ENCODE assay signal across 16 mouse cellular contexts in genomic region chr1:177605353-177605969, GRCm38 (mm10).
DNase-seq lines count a peak whose midpoint lies in the region; ATAC-seq and TF ChIP-seq lines count a peak whose summit lies in the region.
"Had no signal": no experiment of that assay in that cellular context is flagged by ENCODE, and none has a peak within 500 bp of the region (broad histone marks: within the 10 kb centered on the region; RNA-seq: fewer than 3 reads in every experiment).

No protein-coding gene starts in this region.

- no peaks in the 10 kb centered on the region for H3K9me3 ChIP-seq in heart, embryonic 12.5 days (replicated peaks)
- no peaks in the 10 kb centered on the region for H3K9me3 ChIP-seq in midbrain, embryonic 10.5 days (replicated peaks)
- H3K9me3 ChIP-seq in midbrain, embryonic 15.5 days: no peaks in the 10 kb centered on the region
- H3K9me3 ChIP-seq in forebrain, embryonic 16.5 days (ENCODE audit: control insufficient read depth, low read length): no peaks in the 10 kb centered on the region
- no peaks in the 10 kb centered on the region for H3K9me3 ChIP-seq in stomach, postnatal 0 days (ENCODE audit: control insufficient read depth, low read length)
- H3K9me3 ChIP-seq: embryonic facial prominence, embryonic 15.5 days; hindbrain, embryonic 15.5 days had no signal

- no peaks in the 10 kb centered on the region for H3K36me3 ChIP-seq in heart, embryonic 12.5 days
- no peaks in the 10 kb centered on the region for H3K36me3 ChIP-seq in midbrain, embryonic 10.5 days
- no peaks in the 10 kb centered on the region for H3K36me3 ChIP-seq in midbrain, embryonic 15.5 days (replicated peaks)
- H3K36me3 ChIP-seq in forebrain, embryonic 16.5 days (ENCODE audit: control insufficient read depth, insufficient read depth): no peaks in the 10 kb centered on the region
- H3K36me3 ChIP-seq in stomach, postnatal 0 days (ENCODE audit: control insufficient read depth, insufficient read depth, low read length): no peaks in the 10 kb centered on the region
- H3K36me3 ChIP-seq: embryonic facial prominence, embryonic 15.5 days; hindbrain, embryonic 15.5 days had no signal

- H3K4me1 ChIP-seq in heart, embryonic 12.5 days (replicated peaks): peaks cover 16% of the 10 kb centered on the region
- H3K4me1 ChIP-seq in midbrain, embryonic 10.5 days: peaks cover 22% of the 10 kb centered on the region
- H3K4me1 ChIP-seq in midbrain, embryonic 15.5 days: peaks cover 3% of the 10 kb centered on the region; the same call in 1 of the 2 replicates
- H3K4me1 ChIP-seq in forebrain, embryonic 16.5 days (replicated peaks; ENCODE audit: control insufficient read depth, insufficient read depth, low read length): peaks cover 6% of the 10 kb centered on the region
- H3K4me1 ChIP-seq in stomach, postnatal 0 days (replicated peaks; ENCODE audit: control insufficient read depth, insufficient read depth): no peaks in the 10 kb centered on the region
- H3K4me1 ChIP-seq: embryonic facial prominence, embryonic 15.5 days; hindbrain, embryonic 15.5 days had no signal

- no peak for TF ChIP-seq EP300 in stomach, postnatal 0 days (optimal IDR thresholded peaks at IDR 0.05)

- no peak for TF ChIP-seq CTCF in stomach, postnatal 0 days (IDR thresholded peaks at IDR 0.05; ENCODE audit: low read depth)

- no peak overlapping the region for H3K9ac ChIP-seq in heart, embryonic 12.5 days
- no peak overlapping the region for H3K9ac ChIP-seq in midbrain, embryonic 15.5 days
- no peak overlapping the region for H3K9ac ChIP-seq in forebrain, embryonic 16.5 days (replicated peaks; ENCODE audit: low read depth, low read length)
- no peak overlapping the region for H3K9ac ChIP-seq in stomach, postnatal 0 days (ENCODE audit: low read length)
- H3K9ac ChIP-seq: embryonic facial prominence, embryonic 15.5 days; hindbrain, embryonic 15.5 days had no signal

- no peak for DNase-seq in heart, postnatal 4 days
- peak; percentile 51 for DNase-seq in midbrain, embryonic 10.5 days (ENCODE audit: low spot score)
- peak; percentile 57 for DNase-seq in embryo, embryonic 10.5 days (ENCODE audit: low spot score)
- no peak for DNase-seq in adrenal gland, postnatal 10 days
- no peak for DNase-seq in stomach, postnatal 0 days (ENCODE audit: low spot score)
- DNase-seq: adrenal gland, postnatal 25 days; B cell, adult 2 months; cerebellum, postnatal 25 days; gastrocnemius, postnatal 36 days; kidney, adult 2 months; kidney, postnatal 4 days had no signal

- 12% methylated on average over 6 of the region's 6 CpGs for WGBS in heart, embryonic 12.5 days
- 43% methylated on average over 6 of the region's 6 CpGs for WGBS in midbrain, embryonic 10.5 days
- 15% methylated on average over 6 of the region's 6 CpGs for WGBS in midbrain, embryonic 15.5 days
- 7% methylated on average over 6 of the region's 6 CpGs for WGBS in forebrain, embryonic 16.5 days
- WGBS in stomach, postnatal 0 days: 45% methylated on average over 6 of the region's 6 CpGs

- H3K4me3 ChIP-seq in heart, embryonic 12.5 days: no peak overlapping the region
- no peak overlapping the region for H3K4me3 ChIP-seq in midbrain, embryonic 10.5 days
- no peak overlapping the region for H3K4me3 ChIP-seq in midbrain, embryonic 15.5 days
- no peak overlapping the region for H3K4me3 ChIP-seq in forebrain, embryonic 16.5 days (replicated peaks; ENCODE audit: low read length)
- H3K4me3 ChIP-seq in stomach, postnatal 0 days (ENCODE audit: low read depth, low read length): no peak overlapping the region
- H3K4me3 ChIP-seq: embryonic facial prominence, embryonic 15.5 days; hindbrain, embryonic 15.5 days had no signal

- H3K27ac ChIP-seq in heart, embryonic 12.5 days (ENCODE audit: poor library complexity, severe bottlenecking): peak overlapping the region; percentile 13; the same call in 1 of the 2 replicates
- H3K27ac ChIP-seq in midbrain, embryonic 10.5 days (replicated peaks): peak overlapping the region; percentile 73
- H3K27ac ChIP-seq in midbrain, embryonic 15.5 days: no peak overlapping the region
- no peak overlapping the region for H3K27ac ChIP-seq in forebrain, embryonic 16.5 days (ENCODE audit: low read length)
- H3K27ac ChIP-seq in stomach, postnatal 0 days (replicated peaks): no peak overlapping the region
- H3K27ac ChIP-seq: embryonic facial prominence, embryonic 15.5 days; hindbrain, embryonic 15.5 days had no signal

- no peaks in the 10 kb centered on the region for H3K27me3 ChIP-seq in heart, embryonic 12.5 days (replicated peaks)
- H3K27me3 ChIP-seq in midbrain, embryonic 10.5 days (ENCODE audit: low read depth, poor library complexity, severe bottlenecking): no peaks in the 10 kb centered on the region; the same call in 1 of the 2 replicates
- no peaks in the 10 kb centered on the region for H3K27me3 ChIP-seq in midbrain, embryonic 15.5 days (replicated peaks)
- H3K27me3 ChIP-seq in forebrain, embryonic 16.5 days (replicated peaks; ENCODE audit: control insufficient read depth, insufficient read depth, low read length): no peaks in the 10 kb centered on the region
- no peaks in the 10 kb centered on the region for H3K27me3 ChIP-seq in stomach, postnatal 0 days (ENCODE audit: control insufficient read depth, insufficient read depth, low read length)
- H3K27me3 ChIP-seq: embryonic facial prominence, embryonic 15.5 days; hindbrain, embryonic 15.5 days had no signal

- H3K4me2 ChIP-seq in heart, embryonic 12.5 days: peak overlapping the region; percentile 40
- no peak overlapping the region for H3K4me2 ChIP-seq in midbrain, embryonic 15.5 days
- no peak overlapping the region for H3K4me2 ChIP-seq in forebrain, embryonic 16.5 days (ENCODE audit: low read length)
- H3K4me2 ChIP-seq in stomach, postnatal 0 days (replicated peaks; ENCODE audit: low read depth): no peak overlapping the region
- H3K4me2 ChIP-seq: embryonic facial prominence, embryonic 15.5 days; hindbrain, embryonic 15.5 days had no signal

- no peak for ATAC-seq in heart, embryonic 12.5 days (ENCODE audit: insufficient number of reproducible peaks, low FRiP score)
- ATAC-seq in midbrain, embryonic 15.5 days (replicated peaks): no peak
- peak; percentile 78 for ATAC-seq in forebrain, embryonic 16.5 days
- ATAC-seq in stomach, postnatal 0 days (ENCODE audit: low FRiP score, low TSS enrichment): no peak

Comparison
In these comparisons a context has a peak if more than half of its experiments do, and no peak if none do; other contexts are left out.
1. H3K27ac ChIP-seq: peak in heart, embryonic 12.5 days (single experiment) and midbrain, embryonic 10.5 days (single experiment); none in midbrain, embryonic 15.5 days (single experiment), forebrain, embryonic 16.5 days (single experiment) and stomach, postnatal 0 days (single experiment).
2. DNase-seq: peak in midbrain, embryonic 10.5 days (single experiment) and embryo, embryonic 10.5 days (single experiment); none in heart, postnatal 4 days (single experiment), adrenal gland, postnatal 10 days (single experiment) and stomach, postnatal 0 days (single experiment).